Mouse (Mus musculus) heart, embryonic 15.5 days (tissue): ENCODE measurements around the gene Prkrip1. TPM values are rescaled to one million over a fixed set of nuclear protein-coding genes. Genes with fewer than 3 reads are reported as not detected.
A peak's percentile ranks its signal among the peaks of the same experiment; 100 is the strongest.

Source experiments
- ATAC-seq: fragments of 200-750 bp; cut with Nextera tagmentation; replicated peaks from 2 replicates; pipeline ENCODE4 v1.8.0; 2017; ENCODE audit warnings: low read depth, moderate TSS enrichment; ENCODE audit not compliant: insufficient number of reproducible peaks, insufficient read depth, low FRiP score
- H3K27ac ChIP-seq: fragments of 300-500 bp; sonication (generic); 2 replicates; pipeline ENCODE4 v1.5.1; 2015; ENCODE audit warnings: mild to moderate bottlenecking, inconsistent platforms
- H3K27me3 ChIP-seq: fragments of 300-500 bp; sonication (generic); 2 replicates; pipeline ENCODE4 v1.6.1; 2015; ENCODE audit warnings: inconsistent platforms
- H3K36me3 ChIP-seq: fragments of 300-500 bp; sonication (generic); 2 replicates; pipeline ENCODE4 v1.6.1; 2015; ENCODE audit warnings: mild to moderate bottlenecking, inconsistent platforms
- H3K4me1 ChIP-seq: fragments of 300-500 bp; sonication (generic); replicated peaks from 2 replicates; pipeline ENCODE4 v1.6.1; 2015; ENCODE audit warnings: inconsistent platforms
- H3K4me2 ChIP-seq: fragments of 300-500 bp; sonication (generic); 2 replicates; pipeline ENCODE4 v1.6.1; 2015; ENCODE audit warnings: inconsistent platforms, mild to moderate bottlenecking, moderate library complexity
- H3K4me3 ChIP-seq: fragments of 300-500 bp; sonication (generic); 2 replicates; pipeline ENCODE4 v1.5.1; 2015; ENCODE audit warnings: mild to moderate bottlenecking, inconsistent platforms
- H3K9ac ChIP-seq: fragments of 300-500 bp; sonication (generic); 2 replicates; pipeline ENCODE4 v1.6.1; 2015; ENCODE audit warnings: mild to moderate bottlenecking, inconsistent platforms
- H3K9me3 ChIP-seq: fragments of 300-500 bp; sonication (generic); replicated peaks from 2 replicates; pipeline ENCODE4 v1.6.1; 2016; ENCODE audit warnings: inconsistent platforms
- WGBS: fragments of 180-500 bp; shearing (Covaris S2); methylation state at CpG from one replicate; pipeline ENCODE4 v1.1.7; 2015; ENCODE audit warnings: mixed read lengths; 5-methylcytosine and 5-hydroxymethylcytosine counted together
- polyA plus RNA-seq: library from polyadenylated mRNA; unstranded; fragments of >200 nt; fragmentation: Nextera tagmentation; extraction: Ambion mirVana; gene quantifications from 2 replicates; pipeline ENCODE4 v1.2.1, GENCODE M21; 2015

Prkrip1 gene
- polyA plus RNA-seq, result 33.6 and 34.6 TPM in 2 replicates

DNA sequence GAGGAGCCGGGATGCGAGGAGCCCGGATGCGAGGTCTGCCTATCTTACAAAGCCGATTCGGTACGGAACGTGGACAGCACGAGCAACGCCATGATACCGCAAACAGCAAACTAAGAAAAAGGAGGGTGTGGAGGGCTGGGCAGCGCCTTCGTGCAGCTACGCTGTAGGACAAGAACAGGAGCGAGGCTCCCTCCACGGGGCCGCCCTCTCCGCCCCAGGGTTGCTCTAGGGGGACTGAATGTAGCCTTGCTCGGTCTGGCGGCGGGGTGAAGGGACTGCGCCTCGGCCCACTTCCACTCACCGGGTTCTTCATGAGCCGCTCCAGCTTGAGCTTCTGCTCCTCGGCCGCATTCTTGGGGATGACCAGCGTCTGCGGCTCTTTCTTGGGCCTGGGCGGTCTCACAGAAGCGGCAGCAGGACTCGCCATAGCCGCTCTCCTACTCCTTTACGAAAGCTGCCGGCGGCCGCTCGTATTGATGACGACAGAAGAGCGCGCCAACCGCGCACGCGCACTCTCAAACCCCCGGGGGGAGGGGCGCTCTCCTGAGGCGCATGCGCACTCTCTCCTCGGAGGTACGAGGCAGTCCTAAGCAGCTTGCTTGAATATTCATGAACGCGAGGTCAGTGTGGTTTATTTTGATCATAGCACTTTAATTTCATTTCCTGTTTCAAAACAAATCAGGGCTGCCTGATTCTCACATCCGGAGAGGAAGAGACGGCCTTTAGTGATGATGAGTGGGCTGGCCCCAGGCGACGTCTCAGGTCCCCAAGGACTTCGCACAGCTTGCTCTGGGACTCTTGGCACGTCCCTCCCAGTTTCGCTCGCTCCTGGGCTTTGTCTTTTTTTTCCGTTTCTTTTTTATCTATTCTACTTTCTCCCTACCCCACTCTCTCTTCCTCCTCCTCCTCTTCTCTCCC, at the start of gene Prkrip1:
Prkrip1 (minus strand) TSS at position 490 of the 918 bp plus-strand sequence.
- Histone ChIP-seq H3K9ac (peak within 1 kb of the TSS; percentile 79), H3K27ac (peak within 1 kb of the TSS; percentile 80), H3K4me2 (peak within 1 kb of the TSS; percentile 90), H3K9me3 (no peaks in the 10 kb centered on the region), H3K4me1 (peaks cover 12% of the 10 kb centered on the region), H3K4me3 (peak within 1 kb of the TSS; percentile 69), H3K36me3 (peaks cover 35% of the 10 kb centered on the region), H3K27me3 (no peaks in the 10 kb centered on the region)
- ATAC-seq, result peak; percentile 90
- WGBS, result under 1% methylated on average over 62 of the region's 62 CpGs

DNA sequence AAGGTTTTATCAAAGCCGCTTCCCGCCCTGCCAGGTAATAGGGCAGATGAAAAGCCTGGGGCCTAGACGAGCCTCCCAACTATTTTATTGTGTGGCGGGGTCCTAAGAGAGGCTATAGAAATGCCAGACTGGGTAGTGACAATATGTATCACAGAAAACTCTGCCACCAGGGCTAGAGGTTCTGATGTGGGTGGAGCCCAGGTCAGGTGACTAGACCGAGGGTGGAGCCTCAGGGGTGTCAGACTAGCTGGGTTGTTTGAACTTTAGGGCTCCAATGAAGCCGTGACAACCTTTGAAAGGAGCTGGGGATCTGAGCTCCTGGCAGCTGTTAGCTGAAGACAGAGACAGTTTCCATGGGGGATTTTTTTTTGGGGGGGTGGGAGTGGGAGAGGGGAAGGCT, 49.7 kb upstream of the Prkrip1 start:
- 69% methylated on average over 6 of the region's 6 CpGs for WGBS
- no peak overlapping the region for H3K4me3 ChIP-seq
- ATAC-seq, result no peak
- 0 out of 2 replicates have a peak, but pooled peaks cover 4% of the 10 kb centered on the region for H3K36me3 ChIP-seq
- no peak overlapping the region for H3K4me2 ChIP-seq
- H3K27ac ChIP-seq, result no peak overlapping the region
- peaks cover 18% of the 10 kb centered on the region for H3K4me1 ChIP-seq
- no peaks in the 10 kb centered on the region for H3K9me3 ChIP-seq
- H3K9ac ChIP-seq, result no peak overlapping the region
- peaks cover 7% of the 10 kb centered on the region; the same call in 1 of the 2 replicates for H3K27me3 ChIP-seq

DNA sequence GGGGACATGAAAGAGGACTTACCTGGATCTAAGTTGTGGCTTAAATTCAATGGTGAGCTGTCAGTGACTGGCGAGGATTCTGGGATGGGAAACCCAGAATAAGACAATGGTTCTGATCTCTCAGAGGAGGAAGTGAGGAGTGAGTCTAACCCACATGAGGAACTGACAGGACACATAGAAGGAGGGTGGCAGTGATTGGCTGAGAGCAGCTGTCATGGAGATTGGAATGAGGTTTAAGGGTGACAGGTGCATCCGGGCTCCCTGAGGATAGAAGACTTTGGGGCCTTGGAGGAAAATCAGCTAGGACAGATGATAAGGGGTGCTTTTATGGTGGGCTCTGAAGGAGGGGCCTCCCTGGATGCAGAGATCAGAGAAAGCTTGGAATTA, 47.7 kb upstream of the Prkrip1 start, which contains the start of gene Sh2b2:
Sh2b2 (minus strand) TSS at position 105 of the 387 bp plus-strand sequence.
- 78% methylated on average over 2 of the region's 2 CpGs for WGBS
- peak within 1 kb of the TSS; percentile 85 for H3K4me3 ChIP-seq
- peak within 1 kb of the TSS; percentile 74; the same call in 1 of the 2 replicates for H3K27ac ChIP-seq
- ATAC-seq, result no peak
- H3K9ac ChIP-seq, result no peak within 1 kb of the TSS
- peaks cover 18% of the 10 kb centered on the region for H3K27me3 ChIP-seq
- H3K4me2 ChIP-seq, result peak within 1 kb of the TSS; percentile 99
- H3K9me3 ChIP-seq, result no peaks in the 10 kb centered on the region
- peaks cover 21% of the 10 kb centered on the region for H3K4me1 ChIP-seq
- H3K36me3 ChIP-seq, result 0 out of 2 replicates have a peak, but pooled peaks cover 4% of the 10 kb centered on the region

DNA sequence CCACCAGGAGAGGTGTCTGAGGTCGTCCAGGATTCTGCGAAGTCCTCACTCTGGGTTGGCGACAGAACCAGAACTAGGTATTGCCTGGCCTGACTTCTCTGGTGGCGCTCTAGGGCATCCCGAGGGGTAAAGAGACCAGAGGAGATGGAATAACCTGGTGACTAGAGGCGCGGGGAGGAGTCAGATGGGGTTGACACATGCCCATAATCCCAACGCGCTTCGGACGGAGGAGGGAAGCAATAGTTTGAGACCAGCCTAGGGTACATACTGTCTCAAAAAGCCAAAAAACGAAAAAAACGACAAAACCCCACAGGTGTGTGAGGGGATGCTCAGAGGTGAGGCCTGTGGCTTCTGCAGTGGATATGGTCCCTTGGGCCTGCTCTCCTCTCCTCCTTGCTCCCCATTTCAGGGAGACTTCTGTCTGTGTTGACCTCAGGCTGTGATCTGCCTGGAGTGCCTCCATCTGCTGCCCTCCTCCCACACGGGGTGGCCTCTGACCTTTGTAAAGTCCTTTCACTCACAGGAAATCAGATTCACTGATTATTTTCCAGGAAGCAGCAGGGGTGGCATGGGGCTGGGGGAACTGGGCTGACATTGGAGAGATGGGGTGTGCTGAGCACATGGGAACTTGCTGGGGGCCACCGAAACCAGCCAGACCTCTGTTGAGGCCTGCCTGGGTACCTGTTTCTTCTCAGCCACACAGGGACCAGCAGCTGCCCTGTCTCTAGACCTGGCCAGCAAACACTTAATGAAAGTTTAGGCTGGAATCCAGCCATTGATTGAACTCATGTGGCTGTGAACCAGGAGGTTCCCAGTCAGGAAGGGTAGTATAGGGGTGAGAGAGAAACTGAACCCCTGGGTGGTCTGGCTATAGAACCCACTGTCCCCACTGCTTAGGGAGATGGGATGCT, 47.0 kb upstream of the Prkrip1 start:
- Histone ChIP-seq H3K9me3 (no peaks in the 10 kb centered on the region), H3K4me3 (peak overlapping the region; percentile 85), H3K36me3 (no peaks in the 10 kb centered on the region), H3K4me2 (peak overlapping the region; percentile 99), H3K27me3 (peaks cover 21% of the 10 kb centered on the region), H3K9ac (no peak overlapping the region), H3K4me1 (peaks cover 21% of the 10 kb centered on the region), H3K27ac (peak overlapping the region; percentile 74; the same call in 1 of the 2 replicates)
- ATAC-seq, result no peak
- 18% methylated on average over 15 of the region's 15 CpGs for WGBS

DNA sequence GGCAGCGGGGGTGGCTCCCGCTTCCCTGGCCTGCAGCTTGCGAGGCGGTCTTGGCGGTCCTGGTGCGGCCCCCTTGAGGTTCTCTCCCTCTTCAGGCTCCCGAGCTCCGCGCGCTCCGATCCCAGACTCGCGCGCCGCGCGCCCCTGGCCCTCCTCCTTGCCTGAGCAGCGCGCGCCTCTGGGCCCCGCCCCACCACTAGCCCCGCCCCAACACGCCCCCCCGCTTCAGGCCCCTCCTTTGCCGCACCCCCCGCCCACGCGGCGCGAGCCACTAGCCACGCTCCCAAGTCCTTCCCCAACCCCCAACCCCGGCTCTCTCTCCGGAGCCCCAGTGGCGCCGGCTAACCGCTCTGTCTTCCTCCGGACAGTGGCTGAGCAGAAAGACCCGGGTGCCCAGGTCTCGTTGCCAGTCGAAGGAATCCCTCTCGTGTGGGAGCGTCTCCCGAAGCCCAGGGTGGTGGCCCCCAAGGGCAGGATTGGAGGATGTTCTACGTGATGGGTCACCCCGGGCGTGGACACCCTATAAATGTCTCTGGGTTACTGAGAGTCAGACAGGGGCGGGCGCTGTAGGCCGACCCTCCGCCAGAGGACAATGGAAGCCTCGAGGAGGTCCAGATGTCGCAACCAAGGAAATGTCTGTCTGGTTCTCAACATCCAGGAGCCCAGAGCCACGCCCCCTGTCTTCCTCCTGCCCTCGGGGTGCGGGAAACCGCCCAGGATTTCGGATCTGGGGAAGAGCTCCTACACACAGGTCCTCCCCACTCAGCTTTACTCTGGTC, 46.2 kb upstream of the Prkrip1 start:
- Histone ChIP-seq H3K4me2 (peak overlapping the region; percentile 99), H3K9ac (peak overlapping the region; percentile 65), H3K4me3 (peak overlapping the region; percentile 85), H3K4me1 (peaks cover 21% of the 10 kb centered on the region), H3K27ac (peak overlapping the region; percentile 74), H3K27me3 (peaks cover 27% of the 10 kb centered on the region), H3K36me3 (no peaks in the 10 kb centered on the region), H3K9me3 (no peaks in the 10 kb centered on the region)
- under 1% methylated on average over 56 of the region's 57 CpGs for WGBS
- peak; percentile 70 for ATAC-seq

DNA sequence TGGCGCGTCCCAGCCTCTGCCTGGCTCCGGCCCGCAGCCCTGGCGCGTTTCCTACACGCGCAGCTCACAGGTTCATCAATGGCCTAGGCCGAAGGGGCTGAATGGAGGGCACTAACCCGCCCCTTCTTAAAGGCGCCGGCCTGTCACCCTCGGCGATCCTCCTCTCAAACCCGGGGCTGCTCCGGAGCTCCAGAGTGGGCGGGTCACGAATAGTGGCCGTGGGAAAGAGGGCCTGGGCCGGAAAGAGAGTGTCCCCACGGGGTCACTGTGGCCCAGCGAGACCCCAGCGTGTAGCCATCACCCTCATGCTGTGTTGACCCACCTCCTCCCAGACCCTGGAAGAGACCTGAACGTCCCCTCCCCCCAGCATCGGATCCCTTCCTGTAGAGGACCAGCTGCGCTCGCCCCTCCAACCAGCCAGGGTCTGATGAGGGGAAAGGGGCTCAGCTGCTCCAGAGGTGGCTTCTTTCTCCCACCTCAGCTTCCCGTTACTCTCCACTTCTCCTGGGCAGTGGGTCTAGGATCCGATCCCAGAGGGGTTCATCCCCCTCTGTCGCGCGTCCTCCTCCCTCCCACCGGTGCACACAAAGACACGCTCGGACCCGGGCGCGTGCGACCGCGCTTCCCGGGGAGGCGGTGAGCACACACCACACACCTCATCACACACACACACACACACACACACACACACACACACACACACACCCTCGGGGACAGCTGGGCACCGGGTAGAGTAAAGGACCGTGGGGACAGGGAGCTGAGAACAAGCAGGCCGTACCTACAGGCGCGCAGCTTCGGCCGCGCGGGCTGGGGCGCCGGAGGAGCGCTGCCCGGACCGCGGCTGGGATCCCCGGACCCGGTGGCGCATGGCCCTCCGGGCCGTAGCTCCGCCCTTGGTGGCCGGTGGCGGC, 45.3 kb upstream of the Prkrip1 start:
- Histone ChIP-seq H3K27ac (0 out of 2 replicates have a peak overlapping the region, but pooled peaks have one; percentile 74), H3K4me2 (peak overlapping the region; percentile 99), H3K9ac (peak overlapping the region; percentile 65), H3K4me1 (peaks cover 21% of the 10 kb centered on the region), H3K36me3 (no peaks in the 10 kb centered on the region), H3K9me3 (no peaks in the 10 kb centered on the region), H3K4me3 (peak overlapping the region; percentile 85), H3K27me3 (peaks cover 27% of the 10 kb centered on the region)
- WGBS, result 1% methylated on average over 67 of the region's 67 CpGs
- peak; percentile 32 for ATAC-seq

DNA sequence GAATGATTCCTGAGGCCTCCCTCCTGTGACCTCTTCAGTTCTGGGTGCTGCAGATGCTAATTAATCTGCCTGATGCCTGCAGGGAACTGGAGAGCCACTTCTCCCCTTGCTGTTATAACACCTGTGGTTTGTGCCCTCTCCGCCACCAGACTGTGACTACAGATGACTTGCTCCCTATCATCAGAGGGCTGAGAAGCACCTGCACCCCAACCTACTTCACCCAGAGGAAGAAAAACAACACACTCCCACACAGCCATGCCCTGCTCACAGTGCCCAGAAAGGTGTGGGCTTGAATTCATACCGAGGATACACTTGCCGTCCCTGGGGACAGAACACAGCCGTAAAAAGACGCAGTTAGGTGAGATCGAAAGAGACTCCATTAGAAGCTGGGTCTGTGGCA, 42.4 kb upstream of the Prkrip1 start:
- H3K4me1 ChIP-seq, result peaks cover 28% of the 10 kb centered on the region
- H3K4me2 ChIP-seq, result no peak overlapping the region
- 74% methylated on average over 6 of the region's 6 CpGs for WGBS
- H3K27me3 ChIP-seq, result peaks cover 55% of the 10 kb centered on the region
- H3K36me3 ChIP-seq, result no peaks in the 10 kb centered on the region
- no peaks in the 10 kb centered on the region for H3K9me3 ChIP-seq
- no peak overlapping the region for H3K9ac ChIP-seq
- ATAC-seq, result no peak
- no peak overlapping the region for H3K27ac ChIP-seq
- no peak overlapping the region for H3K4me3 ChIP-seq

DNA sequence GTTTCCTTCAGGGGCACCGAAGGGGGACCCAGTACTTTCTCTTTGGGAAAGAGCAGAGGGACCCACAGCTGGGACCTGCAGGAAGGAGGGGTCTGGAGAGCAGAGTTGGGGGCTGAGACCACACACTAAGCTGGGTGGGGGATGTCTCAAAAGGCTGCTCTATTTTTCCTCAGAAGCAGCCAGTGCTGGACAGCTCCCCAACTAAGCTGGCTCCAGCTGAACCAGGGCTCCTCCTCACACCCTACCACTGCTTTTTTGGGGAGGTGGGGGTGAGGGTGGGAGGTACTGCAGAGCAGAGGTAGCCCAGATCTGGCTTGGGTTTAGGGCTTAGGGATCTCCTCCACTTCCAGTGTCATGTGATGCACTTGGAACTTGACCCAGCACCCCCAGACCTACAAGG, 41.6 kb upstream of the Prkrip1 start:
- Histone ChIP-seq H3K27me3 (peaks cover 61% of the 10 kb centered on the region), H3K4me3 (no peak overlapping the region), H3K36me3 (no peaks in the 10 kb centered on the region), H3K27ac (no peak overlapping the region), H3K9me3 (no peaks in the 10 kb centered on the region), H3K9ac (no peak overlapping the region), H3K4me2 (no peak overlapping the region), H3K4me1 (peaks cover 28% of the 10 kb centered on the region)
- WGBS, result 59% methylated on average over 1 of the region's 1 CpGs
- no peak for ATAC-seq

DNA sequence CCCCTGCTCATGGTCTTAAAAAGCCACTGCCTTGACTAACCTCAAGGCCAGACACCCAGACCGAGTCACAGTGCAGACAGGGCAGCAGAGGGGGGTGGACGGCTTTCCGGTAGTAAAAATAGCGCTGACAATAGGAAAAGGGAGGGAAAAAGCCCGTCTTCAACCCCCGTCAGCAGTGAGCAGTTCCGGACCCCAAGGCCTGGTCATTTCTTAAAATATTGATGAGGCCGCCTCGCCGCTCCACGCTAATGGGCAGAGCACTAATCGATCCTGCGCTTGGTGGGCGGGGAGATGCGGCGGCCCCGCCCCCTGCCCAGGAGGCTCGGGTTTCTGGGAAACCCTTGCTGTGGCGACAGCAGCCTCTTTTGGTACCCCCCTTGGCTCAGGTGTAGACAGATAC, 38.8 kb upstream of the Prkrip1 start:
- peak overlapping the region; percentile 66 for H3K4me2 ChIP-seq
- 5% methylated on average over 19 of the region's 19 CpGs for WGBS
- no peak for ATAC-seq
- H3K9me3 ChIP-seq, result no peaks in the 10 kb centered on the region
- H3K36me3 ChIP-seq, result no peaks in the 10 kb centered on the region
- peaks cover 67% of the 10 kb centered on the region for H3K27me3 ChIP-seq
- H3K9ac ChIP-seq, result 0 out of 2 replicates have a peak overlapping the region, but pooled peaks have one; percentile 17
- H3K4me3 ChIP-seq, result peak overlapping the region; percentile 35
- H3K4me1 ChIP-seq, result peaks cover 8% of the 10 kb centered on the region
- no peak overlapping the region for H3K27ac ChIP-seq

DNA sequence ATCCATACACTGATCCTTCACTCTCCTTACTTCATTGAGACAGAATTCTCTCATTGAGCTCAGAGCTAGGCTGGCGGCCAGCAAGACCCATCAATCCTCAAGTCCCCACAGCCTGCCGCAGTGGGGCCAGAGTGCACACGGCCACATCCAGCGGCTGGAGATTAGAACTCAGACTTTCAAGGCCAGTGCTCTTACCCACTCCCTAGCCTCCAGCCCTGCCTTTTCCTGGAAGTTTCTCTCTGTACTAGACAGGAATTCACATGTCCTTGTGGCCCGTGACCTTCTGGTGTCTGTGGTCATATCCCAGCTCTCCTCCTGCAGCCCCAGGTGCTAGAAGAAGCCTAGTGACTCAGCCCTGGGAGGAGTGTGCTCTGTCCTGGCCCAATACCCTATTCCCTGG, 37.8 kb upstream of the Prkrip1 start:
- no peak for ATAC-seq
- H3K27ac ChIP-seq, result no peak overlapping the region
- H3K27me3 ChIP-seq, result peaks cover 73% of the 10 kb centered on the region
- peaks cover 12% of the 10 kb centered on the region for H3K4me1 ChIP-seq
- H3K4me2 ChIP-seq, result no peak overlapping the region
- WGBS, result 56% methylated on average over 5 of the region's 5 CpGs
- no peak overlapping the region for H3K4me3 ChIP-seq
- no peaks in the 10 kb centered on the region for H3K9me3 ChIP-seq
- no peak overlapping the region for H3K9ac ChIP-seq
- H3K36me3 ChIP-seq, result no peaks in the 10 kb centered on the region
